ENCODE assay signal across 10 mouse cellular contexts in genomic region chr14:77508036-77508435, GRCm38 (mm10).
DNase-seq lines count a peak whose midpoint lies in the region; ATAC-seq lines count a peak whose summit lies in the region.
"Had no signal": no experiment of that assay in that cellular context is flagged by ENCODE, and none has a peak within 500 bp of the region (broad histone marks: within the 10 kb centered on the region; RNA-seq: fewer than 3 reads in every experiment).

No protein-coding gene starts in this region.

- DNase-seq in left cerebral cortex, postnatal 4 days: peak; percentile 44
- DNase-seq in left cerebral cortex, postnatal 36 days (ENCODE audit: low spot score in 2 of 2): no peak
- peak; percentile 57 to 68 for DNase-seq in cerebellum, adult 18-20 months
- peak; percentile 85 for DNase-seq in gastrocnemius, adult 18-20 months (ENCODE audit: low spot score)
- DNase-seq in heart, postnatal 14 days: peak; percentile 28 to 48
- DNase-seq in lung, postnatal 36 days: no peak
- DNase-seq in B cell, adult 2 months: no peak
- DNase-seq: kidney, adult 9 months had no signal

- intact Hi-C loops in left cerebral cortex, postnatal 4 days (cut with DNase I): no loop called here
- intact Hi-C loops in left cerebral cortex, postnatal 36 days (cut with DNase I): no loop called here
- intact Hi-C loops in heart, postnatal 14 days (cut with DNase I): no loop called here

- ATAC-seq in CD4-positive, CD25-positive, alpha-beta regulatory T cell, adult 4 months: no peak
- ATAC-seq: midbrain, embryonic 15.5 days had no signal

Comparison
In these comparisons a context has a peak if more than half of its experiments do, and no peak if none do; other contexts are left out.
1. DNase-seq: peak in left cerebral cortex, postnatal 4 days (single experiment), cerebellum, adult 18-20 months (2 of 2), gastrocnemius, adult 18-20 months (single experiment) and heart, postnatal 14 days (2 of 2); none in left cerebral cortex, postnatal 36 days (0 of 2), lung, postnatal 36 days (single experiment) and B cell, adult 2 months (0 of 2).